Mouse (Mus musculus): ENCODE results near the gene Fggy. TPM values are rescaled to one million over a fixed set of nuclear protein-coding genes. Genes with fewer than 3 reads are reported as not detected.

Fggy gene
- polyA plus RNA-seq, 1 experiment: not detected

DNA sequence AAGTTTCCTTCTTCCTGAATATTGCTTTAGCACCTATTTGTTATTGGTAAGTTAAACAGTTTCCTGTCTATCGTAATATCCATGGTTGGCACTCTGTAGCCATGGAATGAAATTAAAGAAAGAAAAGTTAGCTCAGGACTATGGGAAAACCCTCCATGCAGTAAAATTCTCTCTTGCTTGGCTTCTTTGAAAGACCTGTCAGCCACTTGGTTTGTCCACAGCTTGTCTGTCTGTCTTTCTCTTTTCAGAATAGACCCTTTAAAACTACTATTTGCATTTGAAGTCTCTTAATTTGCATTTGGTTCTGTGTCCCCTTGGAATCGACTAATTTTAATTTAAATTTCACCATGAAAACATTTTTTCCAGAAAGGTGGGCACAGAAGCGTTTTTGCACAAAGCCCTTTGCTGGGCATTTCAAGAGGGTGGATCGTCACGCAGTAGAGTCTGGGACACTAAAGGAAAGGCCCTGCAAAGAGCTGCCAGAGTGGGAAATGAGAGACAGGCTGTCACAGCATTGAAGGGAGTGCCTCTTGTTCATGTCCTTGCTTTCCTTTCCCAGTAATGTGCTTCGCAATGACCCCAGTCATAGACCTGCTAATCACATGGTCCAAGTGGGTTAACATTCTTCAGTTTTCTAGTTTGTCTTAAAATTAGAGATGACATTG is 283.2 kb downstream of the Fggy start:
- Histone ChIP-seq H3K36me3 (ENCODE audit: control insufficient read depth) (no peaks in the 10 kb centered on the region), H3K27me3 (ENCODE audit: control insufficient read depth) (no peaks in the 10 kb centered on the region), H3K4me3 (replicated peaks) (no peak overlapping the region), H3K9me3 (ENCODE audit: control insufficient read depth, low read length) (no peaks in the 10 kb centered on the region), H3K4me1 (ENCODE audit: control insufficient read depth) (no peaks in the 10 kb centered on the region)
- no peak for TF ChIP-seq GATA1 (IDR thresholded peaks at IDR 0.05; ENCODE audit: low read length)
- TF ChIP-seq TAL1 (IDR thresholded peaks at IDR 0.05; ENCODE audit: low read length): no peak

DNA sequence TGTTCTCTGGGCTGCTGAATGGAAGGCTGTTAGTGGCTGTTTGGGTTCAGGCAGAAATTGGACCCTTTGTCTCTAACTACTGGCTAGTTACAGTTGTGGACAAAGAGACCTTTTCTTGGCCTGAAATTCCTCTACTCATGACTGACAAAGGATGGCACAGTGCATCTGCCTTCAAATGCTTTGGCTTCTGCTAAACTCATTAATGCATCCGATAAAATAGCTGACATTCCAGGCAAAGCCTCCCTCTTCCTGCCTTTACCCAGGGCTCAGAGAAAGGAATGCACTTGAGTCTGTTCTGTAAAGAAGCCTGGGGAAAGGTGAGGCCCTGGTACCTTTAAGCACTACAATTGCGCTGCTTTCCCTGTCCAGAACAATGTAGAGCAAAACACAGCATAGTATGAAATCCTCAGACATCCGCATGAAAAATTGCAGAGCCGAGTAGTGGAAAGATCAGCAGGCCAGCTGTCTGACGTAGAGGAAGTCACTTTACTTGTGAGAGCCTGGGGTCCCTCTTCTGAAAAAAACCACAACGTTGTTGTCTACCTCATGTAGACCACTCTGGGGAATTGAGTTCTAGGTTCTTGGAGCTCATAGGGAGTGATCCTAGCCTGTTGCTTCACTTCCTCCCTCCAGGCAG is 288.8 kb downstream of the Fggy start:
- H3K9me3 ChIP-seq (ENCODE audit: control insufficient read depth, low read length): no peaks in the 10 kb centered on the region
- no peak overlapping the region for H3K4me3 ChIP-seq (replicated peaks)
- no peaks in the 10 kb centered on the region for H3K36me3 ChIP-seq (ENCODE audit: control insufficient read depth)
- H3K4me1 ChIP-seq (ENCODE audit: control insufficient read depth): no peaks in the 10 kb centered on the region
- no peaks in the 10 kb centered on the region for H3K27me3 ChIP-seq (ENCODE audit: control insufficient read depth)
- TF ChIP-seq GATA1 (IDR thresholded peaks at IDR 0.05; ENCODE audit: low read length) (no peak), TAL1 (IDR thresholded peaks at IDR 0.05; ENCODE audit: low read length) (no peak)

DNA sequence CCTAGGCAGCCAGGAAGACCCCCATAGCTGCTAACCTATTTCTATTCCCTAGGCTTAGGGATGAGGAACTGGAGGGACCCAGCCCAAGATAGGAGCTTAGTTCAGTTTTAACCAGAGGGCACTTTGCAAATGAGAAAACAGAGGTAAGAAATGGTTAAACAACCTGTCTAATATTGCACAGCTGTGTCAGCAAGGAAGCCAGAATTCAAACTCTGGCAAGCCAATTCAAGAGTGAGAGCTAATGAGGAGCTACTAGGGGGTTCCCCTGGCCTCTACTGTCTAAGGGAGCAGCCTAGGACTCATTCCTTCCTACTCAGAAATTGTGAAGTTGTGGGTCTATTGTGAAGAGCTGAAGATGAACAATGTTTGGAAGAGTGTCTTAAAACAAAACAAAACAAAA is 289.9 kb downstream of the Fggy start:
- no peaks in the 10 kb centered on the region for H3K27me3 ChIP-seq (ENCODE audit: control insufficient read depth)
- H3K9me3 ChIP-seq (ENCODE audit: control insufficient read depth, low read length): no peaks in the 10 kb centered on the region
- H3K36me3 ChIP-seq (ENCODE audit: control insufficient read depth): no peaks in the 10 kb centered on the region
- TF ChIP-seq TAL1 (IDR thresholded peaks at IDR 0.05; ENCODE audit: low read length) (no peak), GATA1 (IDR thresholded peaks at IDR 0.05; ENCODE audit: low read length) (no peak)
- H3K4me1 ChIP-seq (ENCODE audit: control insufficient read depth): no peaks in the 10 kb centered on the region
- no peak overlapping the region for H3K4me3 ChIP-seq (replicated peaks)

DNA sequence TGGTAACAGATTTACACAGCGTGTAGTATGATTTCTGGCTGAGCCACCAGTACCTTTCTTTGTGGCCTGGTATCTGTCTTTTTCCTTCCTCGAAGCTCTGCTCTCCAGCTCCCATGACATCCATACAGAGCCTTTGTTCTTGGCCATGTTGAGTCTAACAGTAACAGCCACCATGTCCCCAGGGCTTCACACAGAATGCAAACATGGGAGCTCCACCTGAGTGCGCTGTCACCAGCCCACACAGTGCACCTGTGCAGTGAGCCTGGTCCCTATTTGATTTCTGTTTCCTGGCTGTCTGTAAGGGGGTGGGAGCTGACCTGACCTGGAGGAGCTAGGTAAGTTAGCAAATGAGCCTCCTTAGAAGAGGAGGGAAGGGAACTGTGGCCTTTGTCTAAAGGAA is 290.4 kb downstream of the Fggy start:
- TF ChIP-seq TAL1 (IDR thresholded peaks at IDR 0.05; ENCODE audit: low read length) (no peak), GATA1 (IDR thresholded peaks at IDR 0.05; ENCODE audit: low read length) (no peak)
- H3K36me3 ChIP-seq (ENCODE audit: control insufficient read depth): no peaks in the 10 kb centered on the region
- no peaks in the 10 kb centered on the region for H3K27me3 ChIP-seq (ENCODE audit: control insufficient read depth)
- no peak overlapping the region for H3K4me3 ChIP-seq (replicated peaks)
- H3K9me3 ChIP-seq (ENCODE audit: control insufficient read depth, low read length): no peaks in the 10 kb centered on the region
- no peaks in the 10 kb centered on the region for H3K4me1 ChIP-seq (ENCODE audit: control insufficient read depth)

DNA sequence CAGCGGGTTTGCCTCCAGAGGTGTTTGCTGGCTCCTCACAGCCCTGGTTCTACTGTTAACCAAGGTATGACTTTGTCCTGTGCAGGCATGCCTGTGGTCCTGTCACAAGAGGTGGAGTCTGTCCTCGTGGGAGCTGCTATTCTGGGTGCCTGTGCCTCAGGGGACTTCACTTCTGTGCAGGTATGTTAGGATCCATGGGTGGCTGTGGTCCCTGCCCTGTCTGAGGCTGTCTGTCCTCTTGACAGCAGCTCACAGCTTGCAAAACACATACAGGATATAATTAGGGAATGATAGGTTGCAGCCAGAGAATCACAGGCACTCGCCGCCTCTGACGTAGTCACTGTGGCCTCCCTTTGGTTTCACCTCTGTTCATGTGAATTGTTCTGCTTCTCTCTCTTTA is 292.2 kb downstream of the Fggy start:
- Histone ChIP-seq H3K4me3 (replicated peaks) (no peak overlapping the region), H3K36me3 (ENCODE audit: control insufficient read depth) (no peaks in the 10 kb centered on the region), H3K4me1 (ENCODE audit: control insufficient read depth) (no peaks in the 10 kb centered on the region), H3K9me3 (ENCODE audit: control insufficient read depth, low read length) (no peaks in the 10 kb centered on the region), H3K27me3 (ENCODE audit: control insufficient read depth) (no peaks in the 10 kb centered on the region)
- TF ChIP-seq GATA1 (IDR thresholded peaks at IDR 0.05; ENCODE audit: low read length): no peak
- TF ChIP-seq TAL1 (IDR thresholded peaks at IDR 0.05; ENCODE audit: low read length): no peak

DNA sequence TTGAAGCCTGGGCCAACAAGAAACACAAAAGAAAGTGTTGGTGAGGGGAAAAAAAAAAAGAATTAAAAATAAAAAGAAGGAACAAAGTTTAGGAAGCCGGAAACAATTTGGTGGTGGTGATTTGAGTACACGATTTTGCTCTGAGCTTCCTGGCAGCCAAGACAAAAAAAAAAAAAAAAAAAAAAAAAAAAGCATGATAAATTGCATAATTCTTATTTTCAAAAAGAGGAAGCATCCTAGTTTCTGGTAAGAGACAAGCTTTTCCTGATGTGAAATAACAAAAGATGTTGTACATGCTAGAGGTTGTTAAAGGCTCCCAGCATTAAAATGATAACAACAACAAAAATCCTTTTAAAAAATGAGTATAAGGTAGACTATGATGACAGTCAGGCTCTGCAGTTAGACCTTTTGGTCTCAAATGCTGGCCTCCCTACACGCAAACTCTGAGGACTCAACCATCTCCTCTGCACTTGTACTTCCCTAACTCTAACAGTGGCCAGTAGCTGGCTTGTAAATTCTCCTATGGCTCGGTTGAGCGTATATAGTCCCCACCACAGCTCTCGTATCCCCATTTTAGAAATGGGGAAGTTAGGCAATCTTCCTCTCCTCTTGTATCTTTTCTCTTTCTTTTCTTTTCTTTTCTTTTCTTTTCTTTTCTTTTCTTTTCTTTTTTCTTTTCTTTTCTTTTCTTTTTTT is 292.9 kb downstream of the Fggy start:
- H3K27me3 ChIP-seq (ENCODE audit: control insufficient read depth): no peaks in the 10 kb centered on the region
- H3K4me3 ChIP-seq (replicated peaks): no peak overlapping the region
- H3K4me1 ChIP-seq (ENCODE audit: control insufficient read depth): no peaks in the 10 kb centered on the region
- no peaks in the 10 kb centered on the region for H3K9me3 ChIP-seq (ENCODE audit: control insufficient read depth, low read length)
- TF ChIP-seq TAL1 (IDR thresholded peaks at IDR 0.05; ENCODE audit: low read length) (no peak), GATA1 (IDR thresholded peaks at IDR 0.05; ENCODE audit: low read length) (no peak)
- H3K36me3 ChIP-seq (ENCODE audit: control insufficient read depth): no peaks in the 10 kb centered on the region

DNA sequence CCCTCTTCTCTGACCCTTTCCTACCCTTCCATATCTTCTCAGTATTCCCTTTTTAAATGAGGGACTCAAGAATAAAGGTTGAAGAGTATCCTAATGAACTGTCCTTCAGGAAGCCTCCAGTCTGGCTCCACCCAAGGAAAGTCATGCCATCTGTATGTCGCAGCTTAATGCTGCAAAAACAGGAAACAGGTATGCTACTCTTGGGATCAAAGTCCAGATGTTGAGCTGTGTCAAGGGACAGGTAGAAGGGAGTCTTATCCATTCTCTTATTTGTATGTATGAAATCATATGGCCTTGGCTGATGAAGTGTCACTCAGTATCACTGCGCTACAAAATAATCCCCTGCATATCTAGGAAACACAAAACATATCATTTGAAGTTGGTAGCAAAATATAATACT is 294.9 kb downstream of the Fggy start:
- no peak for TF ChIP-seq TAL1 (IDR thresholded peaks at IDR 0.05; ENCODE audit: low read length)
- TF ChIP-seq GATA1 (IDR thresholded peaks at IDR 0.05; ENCODE audit: low read length): no peak
- no peaks in the 10 kb centered on the region for H3K4me1 ChIP-seq (ENCODE audit: control insufficient read depth)
- H3K36me3 ChIP-seq (ENCODE audit: control insufficient read depth): no peaks in the 10 kb centered on the region
- no peaks in the 10 kb centered on the region for H3K9me3 ChIP-seq (ENCODE audit: control insufficient read depth, low read length)
- no peak overlapping the region for H3K4me3 ChIP-seq (replicated peaks)
- H3K27me3 ChIP-seq (ENCODE audit: control insufficient read depth): no peaks in the 10 kb centered on the region

DNA sequence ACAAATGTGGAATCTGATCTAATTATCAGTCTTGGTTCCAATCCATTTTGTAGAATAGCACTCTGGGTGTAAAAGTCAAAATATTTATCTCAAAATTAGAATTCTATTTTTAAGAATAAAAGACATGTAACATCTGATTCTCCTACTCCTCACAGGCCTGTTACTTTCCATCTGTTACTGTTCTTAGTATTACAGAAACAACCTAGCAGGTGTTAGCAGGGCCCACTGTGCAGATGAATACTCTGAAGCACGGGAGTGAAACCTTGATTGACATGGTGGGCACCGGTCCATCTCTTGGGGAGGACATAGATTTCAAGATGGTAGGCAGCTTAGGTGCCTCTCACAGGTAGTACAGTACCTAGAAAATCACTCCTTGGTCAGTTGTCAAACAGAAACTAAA is 298.7 kb downstream of the Fggy start:
- Histone ChIP-seq H3K27me3 (ENCODE audit: control insufficient read depth) (no peaks in the 10 kb centered on the region), H3K9me3 (ENCODE audit: control insufficient read depth, low read length) (no peaks in the 10 kb centered on the region), H3K36me3 (ENCODE audit: control insufficient read depth) (no peaks in the 10 kb centered on the region; the same call in 1 of the 2 replicates), H3K4me3 (replicated peaks) (no peak overlapping the region), H3K4me1 (ENCODE audit: control insufficient read depth) (no peaks in the 10 kb centered on the region)
- TF ChIP-seq GATA1 (IDR thresholded peaks at IDR 0.05; ENCODE audit: low read length): no peak
- no peak for TF ChIP-seq TAL1 (IDR thresholded peaks at IDR 0.05; ENCODE audit: low read length)

DNA sequence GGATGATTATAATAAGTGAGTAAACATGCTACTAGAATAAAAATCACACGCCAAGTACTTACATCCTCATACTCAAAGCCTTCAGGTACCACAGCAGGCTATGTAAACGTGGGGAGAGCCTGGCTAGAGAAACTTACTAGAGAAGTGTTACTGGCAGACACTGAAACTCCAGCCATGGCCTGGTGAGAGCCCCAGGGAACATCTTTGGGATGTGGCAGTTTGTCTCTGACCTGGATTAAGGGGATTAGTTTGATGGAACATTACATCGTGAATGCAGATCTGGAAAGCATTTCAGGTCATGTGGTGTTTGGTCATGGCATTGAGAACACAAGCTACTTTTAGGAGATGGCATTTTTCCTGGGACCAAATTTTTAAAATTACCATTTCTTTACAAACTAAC is 303.3 kb downstream of the Fggy start:
- H3K9me3 ChIP-seq (ENCODE audit: control insufficient read depth, low read length): no peaks in the 10 kb centered on the region
- TF ChIP-seq TAL1 (IDR thresholded peaks at IDR 0.05; ENCODE audit: low read length) (no peak), GATA1 (IDR thresholded peaks at IDR 0.05; ENCODE audit: low read length) (no peak)
- H3K27me3 ChIP-seq (ENCODE audit: control insufficient read depth): no peaks in the 10 kb centered on the region
- no peak overlapping the region for H3K4me3 ChIP-seq (replicated peaks)
- H3K4me1 ChIP-seq (ENCODE audit: control insufficient read depth): no peaks in the 10 kb centered on the region
- H3K36me3 ChIP-seq (ENCODE audit: control insufficient read depth): no peaks in the 10 kb centered on the region; the same call in 1 of the 2 replicates

Measured in erythroblast, embryonic 14.5 days (primary cell).